Mouse (Mus musculus) megakaryocyte, embryonic 14.5 days (primary cell): ENCODE results near the gene Ppp1ca. TPM values are rescaled to one million over a fixed set of nuclear protein-coding genes. Genes with fewer than 3 reads are reported as not detected.

Experiments
- H3K27me3 ChIP-seq: replicated peaks from 2 replicates; pipeline ENCODE3; 2012; ENCODE audit warnings: inconsistent platforms
- H3K36me3 ChIP-seq: replicated peaks from 2 replicates; pipeline ENCODE3; 2012; ENCODE audit warnings: low read length, inconsistent platforms, mixed read lengths
- H3K4me1 ChIP-seq: 2 replicates; pipeline ENCODE4 v1.6.1; 2012; ENCODE audit warnings: inconsistent platforms
- H3K4me3 ChIP-seq: replicated peaks from 2 replicates; pipeline ENCODE3; 2012; ENCODE audit warnings: moderate library complexity, mild to moderate bottlenecking, inconsistent platforms
- H3K9me3 ChIP-seq: 2 replicates; pipeline ENCODE4 v1.6.1; 2012; ENCODE audit warnings: inconsistent platforms
- FLI1 ChIP-seq: IDR thresholded peaks from 2 replicates; pipeline ENCODE4 v1.6.1; 2012; ENCODE audit warnings: low read length, inconsistent platforms, mixed read lengths
- GATA1 ChIP-seq: IDR thresholded peaks from 3 replicates; pipeline ENCODE4 v1.6.1; 2012; ENCODE audit warnings: mixed read lengths, low read length, inconsistent platforms, borderline replicate concordance
- polyA plus RNA-seq: library from polyadenylated mRNA; stranded (reverse); fragments of >175 nt; gene quantifications from 2 replicates; pipeline ENCODE4 v1.2.3, GENCODE M21; 2012; ENCODE audit warnings: low replicate concordance; ENCODE audit not compliant: insufficient read depth

Gene Ppp1ca
- polyA plus RNA-seq, 1 experiment: 792 TPM

DNA sequence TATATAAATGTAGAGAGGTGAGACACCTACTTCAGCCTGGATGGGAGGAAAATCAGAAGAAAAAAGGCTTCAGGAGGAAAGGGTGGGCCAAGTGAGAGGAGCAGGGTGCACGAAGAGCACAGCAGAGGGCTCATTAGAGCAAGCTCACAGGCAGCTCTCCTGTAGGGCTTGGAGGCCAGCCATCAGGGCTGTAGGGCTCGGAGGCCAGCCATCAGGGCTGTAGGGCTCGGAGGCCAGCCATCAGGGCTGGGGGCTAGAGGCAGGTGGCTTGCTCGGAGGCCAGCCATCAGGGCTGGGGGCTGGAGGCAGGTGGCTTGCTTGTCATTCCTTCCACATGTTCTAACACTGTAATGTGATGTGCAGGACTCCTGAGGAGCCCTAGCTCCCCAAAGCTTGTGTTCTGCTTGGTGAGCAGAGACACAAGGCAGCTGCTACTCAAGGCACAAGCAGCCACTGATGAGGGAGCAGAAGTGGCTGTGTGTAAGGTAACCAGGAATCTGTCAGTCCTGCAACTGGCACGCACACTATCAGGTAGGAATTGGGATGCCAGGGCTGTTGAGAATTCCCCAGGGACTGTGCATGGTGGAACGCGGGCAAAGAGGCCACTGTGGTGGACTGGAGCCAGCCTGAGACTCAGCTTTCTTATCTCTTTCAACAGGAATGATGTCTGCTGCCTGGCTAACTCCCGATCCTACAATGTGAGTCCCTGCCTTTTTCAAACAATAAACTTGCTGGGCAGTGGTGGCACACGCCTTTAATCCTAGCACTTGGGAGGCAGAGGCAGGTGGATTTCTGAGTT is 25.0 kb upstream of the Ppp1ca start:
- H3K4me1 ChIP-seq: peaks cover 84% of the 10 kb centered on the region
- H3K36me3 ChIP-seq: peaks cover 3% of the 10 kb centered on the region
- no peak for TF ChIP-seq FLI1
- TF ChIP-seq GATA1: no peak
- no peaks in the 10 kb centered on the region for H3K27me3 ChIP-seq
- H3K9me3 ChIP-seq: no peaks in the 10 kb centered on the region
- peak overlapping the region; percentile 24 for H3K4me3 ChIP-seq

DNA sequence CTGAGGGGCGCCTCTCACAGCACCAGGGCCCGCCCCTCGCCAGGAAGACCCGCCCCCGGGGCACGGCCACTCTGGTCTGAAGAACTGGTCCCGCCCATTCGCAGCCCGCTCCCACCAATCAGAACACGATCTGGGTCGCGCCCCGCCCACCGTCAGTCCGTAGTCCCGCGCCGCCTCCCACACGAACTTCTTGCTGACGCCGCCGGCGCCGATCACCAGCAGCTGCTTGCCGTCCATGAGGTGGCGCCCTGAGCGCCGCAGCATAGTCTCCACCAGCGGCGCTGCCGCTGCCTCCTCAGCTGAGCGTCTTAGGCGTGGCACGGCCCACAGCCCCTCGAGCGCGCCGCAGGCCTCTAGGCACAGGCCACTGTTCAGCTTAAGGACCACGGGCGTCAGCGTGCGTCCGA is 22.5 kb upstream of the Ppp1ca start:
- H3K4me1 ChIP-seq: peaks cover 83% of the 10 kb centered on the region
- H3K27me3 ChIP-seq: no peaks in the 10 kb centered on the region
- TF ChIP-seq GATA1 (no peak), FLI1 (no peak; the same call in 1 of the 2 replicates)

DNA sequence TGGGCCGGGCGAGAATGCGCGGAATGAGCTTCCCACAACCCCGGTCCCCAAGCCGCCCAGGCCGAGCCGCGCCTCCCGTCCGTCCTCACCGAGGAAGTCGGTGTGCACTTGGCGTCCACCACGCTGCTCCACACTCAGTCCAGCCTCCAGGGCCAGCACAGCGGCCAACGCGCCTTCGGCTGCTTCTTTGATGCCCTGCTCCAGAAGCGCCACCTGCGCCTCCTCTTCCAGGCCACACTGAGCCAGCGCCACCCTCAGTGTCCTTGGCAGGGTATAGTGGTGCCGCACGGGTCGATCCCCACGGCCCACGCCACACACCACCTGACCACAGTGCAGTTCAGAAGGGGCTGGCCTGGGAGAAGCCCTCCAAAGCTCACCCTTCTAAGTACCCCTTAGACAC is 22.1 kb upstream of the Ppp1ca start:
- peaks cover 80% of the 10 kb centered on the region for H3K4me1 ChIP-seq
- TF ChIP-seq GATA1: no peak
- no peak for TF ChIP-seq FLI1

More for the DNA sequence above, 22.5 kb upstream of the Ppp1ca start:
- peak overlapping the region; percentile 96 for H3K4me3 ChIP-seq
- H3K36me3 ChIP-seq: no peaks in the 10 kb centered on the region
- no peaks in the 10 kb centered on the region for H3K9me3 ChIP-seq

DNA sequence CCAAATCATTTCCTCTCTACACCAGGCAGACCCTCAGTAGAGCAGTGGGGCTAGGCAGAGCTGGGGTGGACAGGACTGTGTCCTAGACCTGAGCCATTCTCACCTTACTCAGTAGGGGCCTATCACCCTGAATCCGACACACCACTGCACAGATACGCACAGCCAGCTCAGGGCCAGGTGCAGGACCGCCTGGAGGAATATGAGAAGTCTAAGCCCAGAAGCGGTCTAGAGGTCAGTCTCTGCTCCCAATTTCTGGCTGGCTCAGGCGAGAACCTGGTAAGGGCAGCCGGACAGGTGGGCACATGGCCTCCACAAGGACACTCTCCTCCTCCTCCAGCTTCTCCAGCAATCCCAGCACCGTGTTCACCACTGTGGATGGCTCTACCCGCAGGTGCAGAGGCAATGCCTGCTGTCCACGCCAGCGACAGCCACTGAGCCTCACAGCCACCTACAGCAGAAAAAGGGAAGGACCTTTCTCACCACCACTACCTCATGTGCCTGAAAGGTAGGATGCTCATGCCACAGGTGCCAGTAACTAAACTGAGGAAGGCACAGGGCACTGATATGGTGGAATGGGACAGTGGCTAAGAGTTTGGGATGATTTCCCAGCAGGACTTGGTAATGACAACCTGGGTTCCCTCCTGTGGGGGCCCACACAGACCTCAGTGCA is 21.0 kb upstream of the Ppp1ca start:
- H3K9me3 ChIP-seq: no peaks in the 10 kb centered on the region
- no peaks in the 10 kb centered on the region for H3K36me3 ChIP-seq
- H3K4me1 ChIP-seq: peaks cover 80% of the 10 kb centered on the region
- H3K27me3 ChIP-seq: peaks cover 6% of the 10 kb centered on the region
- TF ChIP-seq FLI1: no peak
- no peak for TF ChIP-seq GATA1
- peak overlapping the region; percentile 57 for H3K4me3 ChIP-seq

More for the DNA sequence above, 22.1 kb upstream of the Ppp1ca start:
- H3K27me3 ChIP-seq: no peaks in the 10 kb centered on the region
- peak overlapping the region; percentile 96 for H3K4me3 ChIP-seq
- H3K9me3 ChIP-seq: no peaks in the 10 kb centered on the region
- H3K36me3 ChIP-seq: no peaks in the 10 kb centered on the region

DNA sequence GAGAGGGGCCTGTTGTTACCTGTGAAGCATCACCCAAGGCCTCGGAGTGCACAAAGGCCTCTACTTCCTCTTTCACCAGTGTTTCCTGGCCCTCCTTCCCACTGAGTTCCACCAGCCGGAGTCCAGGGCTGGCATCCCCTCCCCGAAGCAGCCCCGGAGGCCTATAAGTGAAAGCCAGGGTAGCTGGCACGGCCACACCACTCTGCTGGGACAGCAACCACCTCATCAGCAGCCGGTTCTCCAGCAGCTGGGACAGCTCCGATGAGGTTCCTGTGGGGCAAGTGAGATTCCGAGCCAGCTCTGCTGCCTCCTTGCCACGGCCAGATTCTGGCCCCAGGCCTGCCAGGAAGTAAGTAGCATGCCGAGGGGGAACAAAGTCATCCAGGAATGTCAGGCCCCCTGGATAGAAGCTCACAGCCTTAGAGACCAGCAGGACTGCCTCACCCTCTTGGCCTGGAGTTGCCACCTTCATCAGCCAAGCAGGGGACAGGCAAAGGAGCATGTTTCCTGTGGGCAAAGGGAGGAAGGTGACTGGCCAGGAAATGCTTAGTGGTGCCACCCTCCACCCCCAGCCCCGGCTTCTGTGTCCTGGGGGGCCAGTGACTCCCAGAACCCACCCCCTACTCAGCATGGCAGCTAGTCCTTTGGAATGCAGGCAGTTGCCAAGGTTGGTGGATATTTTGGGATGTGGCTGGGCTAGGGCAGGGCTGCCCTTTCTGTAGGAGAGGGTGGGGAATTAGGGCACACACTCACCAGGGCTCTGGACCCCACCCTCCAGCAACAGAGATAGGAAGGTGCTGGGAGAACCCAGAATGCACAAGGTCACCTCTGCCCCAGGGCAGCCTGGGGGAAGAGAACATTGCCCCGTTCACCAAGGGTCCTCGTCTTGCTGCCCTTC is 20.2 kb upstream of the Ppp1ca start:
- H3K27me3 ChIP-seq: peaks cover 10% of the 10 kb centered on the region
- TF ChIP-seq GATA1 (no peak), FLI1 (no peak)
- H3K9me3 ChIP-seq: no peaks in the 10 kb centered on the region
- peaks cover 75% of the 10 kb centered on the region for H3K4me1 ChIP-seq
- peak overlapping the region; percentile 44 for H3K4me3 ChIP-seq
- no peaks in the 10 kb centered on the region for H3K36me3 ChIP-seq

DNA sequence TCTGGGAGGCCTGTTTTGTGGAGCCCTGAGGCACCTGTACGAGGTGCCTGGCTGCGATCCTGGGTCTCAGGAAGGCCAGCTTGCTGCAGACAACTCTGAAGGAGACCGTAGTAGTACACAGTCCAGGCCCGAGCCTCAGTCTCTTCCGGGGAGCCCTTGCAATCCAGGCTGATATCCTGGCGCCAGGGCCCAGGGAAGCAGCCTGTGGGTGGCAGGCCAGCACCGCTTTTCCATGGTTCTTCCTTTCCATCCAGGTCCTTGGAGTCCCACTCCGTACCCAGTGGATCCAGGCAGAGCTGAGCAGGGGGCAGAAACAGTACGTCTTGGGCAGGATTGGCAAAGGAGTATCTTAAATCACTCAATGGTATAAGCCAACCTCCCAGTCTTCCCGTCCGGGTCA is 18.9 kb upstream of the Ppp1ca start:
- no peak overlapping the region for H3K4me3 ChIP-seq
- TF ChIP-seq GATA1 (no peak), FLI1 (no peak)
- peaks cover 11% of the 10 kb centered on the region for H3K27me3 ChIP-seq
- H3K9me3 ChIP-seq: no peaks in the 10 kb centered on the region
- H3K4me1 ChIP-seq: peaks cover 67% of the 10 kb centered on the region
- no peaks in the 10 kb centered on the region for H3K36me3 ChIP-seq

DNA sequence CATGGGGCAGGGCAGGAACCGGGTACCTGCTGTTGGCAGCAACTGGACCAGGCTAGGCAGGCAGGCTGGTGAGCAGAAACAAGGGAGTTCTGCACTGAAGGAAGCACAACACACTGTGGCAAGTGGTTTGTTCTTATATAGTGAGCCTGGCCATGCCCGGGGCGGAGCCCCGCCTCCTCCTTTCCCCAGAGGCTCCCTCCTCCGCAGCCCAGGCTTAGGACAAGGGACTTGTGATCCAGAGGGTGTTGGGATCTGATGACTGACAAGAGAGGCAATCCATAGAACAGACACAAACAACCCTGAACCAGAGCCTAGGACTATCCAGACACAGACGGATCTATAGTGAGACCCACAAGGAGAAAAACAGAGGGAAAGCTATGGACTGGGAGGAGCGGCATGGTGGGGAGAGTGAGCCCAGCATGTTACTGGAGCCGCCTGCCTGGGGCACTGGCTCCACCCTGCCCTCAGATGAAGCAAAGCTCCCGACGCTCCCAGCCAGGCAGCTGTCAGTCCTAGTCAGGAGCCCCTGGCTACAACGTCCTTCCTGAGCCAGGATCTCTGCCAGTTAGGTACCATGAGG is 16.4 kb upstream of the Ppp1ca start, which contains the start of gene Carns1:
TSS of gene Carns1 (minus strand) at position 112 of the 580 bp plus-strand sequence.
- no peaks in the 10 kb centered on the region for H3K9me3 ChIP-seq
- H3K27me3 ChIP-seq: peaks cover 12% of the 10 kb centered on the region
- H3K4me1 ChIP-seq: peaks cover 58% of the 10 kb centered on the region
- no peak for TF ChIP-seq GATA1
- TF ChIP-seq FLI1: no peak
- no peak within 1 kb of the TSS for H3K4me3 ChIP-seq
- H3K36me3 ChIP-seq: no peaks in the 10 kb centered on the region

DNA sequence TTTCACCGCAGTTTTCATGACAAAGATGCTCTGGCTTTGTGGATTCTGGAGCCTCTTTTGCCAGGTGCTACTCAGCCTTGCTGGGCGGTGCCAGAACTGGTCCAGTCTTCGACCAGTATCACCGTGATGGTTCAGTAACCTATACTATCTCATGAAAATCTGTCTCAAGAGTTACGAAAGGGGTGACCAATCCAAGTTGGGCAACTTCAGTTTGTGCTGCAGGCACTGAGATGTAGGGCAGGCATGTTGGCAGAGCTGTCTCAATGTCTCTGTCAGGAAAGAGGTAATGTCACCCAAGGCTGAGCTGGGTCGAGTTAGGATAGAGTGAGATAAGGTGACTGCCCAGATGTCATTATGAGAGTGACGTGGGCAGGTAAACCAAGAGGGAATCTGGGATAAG is 11.5 kb upstream of the Ppp1ca start:
- Histone ChIP-seq H3K4me3 (no peak overlapping the region), H3K27me3 (peaks cover 11% of the 10 kb centered on the region), H3K36me3 (peaks cover 20% of the 10 kb centered on the region), H3K9me3 (no peaks in the 10 kb centered on the region), H3K4me1 (peaks cover 58% of the 10 kb centered on the region)
- TF ChIP-seq GATA1 (no peak), FLI1 (no peak)

DNA sequence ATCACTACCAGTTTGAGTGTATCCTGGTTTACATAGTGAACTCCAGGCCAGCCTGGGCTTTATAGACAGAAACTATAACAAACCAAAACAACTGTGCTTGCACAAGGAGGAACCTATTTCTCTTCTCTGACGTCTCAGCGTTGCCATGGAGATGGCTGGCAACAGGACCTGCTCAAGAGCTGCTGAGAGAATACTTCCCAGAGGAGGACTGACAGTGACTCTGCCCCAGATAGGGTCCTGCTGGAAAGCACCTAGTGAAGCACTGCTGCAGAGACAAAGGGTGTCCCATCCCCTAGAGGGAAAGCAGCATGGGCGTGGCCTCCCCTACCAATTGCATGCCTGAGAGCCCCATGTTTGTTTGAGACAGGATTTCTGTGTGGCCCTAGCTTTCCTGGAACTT is 10.0 kb upstream of the Ppp1ca start:
- Histone ChIP-seq H3K9me3 (no peaks in the 10 kb centered on the region), H3K4me3 (no peak overlapping the region), H3K27me3 (peaks cover 3% of the 10 kb centered on the region), H3K36me3 (peaks cover 22% of the 10 kb centered on the region), H3K4me1 (peaks cover 65% of the 10 kb centered on the region)
- TF ChIP-seq GATA1 (no peak), FLI1 (no peak)
